Mouse (Mus musculus): ENCODE results near the gene 1700024G13Rik.

Gene 1700024G13Rik

GRCm38 (mm10) chr14:32332515-32333445 is 55.4 kb downstream of the 1700024G13Rik start:
- DNase-seq: no peak

- DNase-seq: no peak
These were observed 60.8 kb downstream of the 1700024G13Rik start for GRCm38 (mm10) chr14:32327366-32327765.

Data from right cerebral cortex, adult 18-20 months (tissue).